Mouse (Mus musculus): ENCODE results near the gene Wnt16. TPM values are rescaled to one million over a fixed set of nuclear protein-coding genes. Genes with fewer than 3 reads are reported as not detected.
"Not testable (repeated sequence)": the region's sequence is repeated elsewhere in the genome, so short reads cannot be mapped to it uniquely, and the experiment has no call there.

Wnt16 gene
- polyA plus RNA-seq (2016; fragmentation: Nextera tagmentation; extraction: Ambion mirVana), result 1.2 TPM in 2 replicates

DNA sequence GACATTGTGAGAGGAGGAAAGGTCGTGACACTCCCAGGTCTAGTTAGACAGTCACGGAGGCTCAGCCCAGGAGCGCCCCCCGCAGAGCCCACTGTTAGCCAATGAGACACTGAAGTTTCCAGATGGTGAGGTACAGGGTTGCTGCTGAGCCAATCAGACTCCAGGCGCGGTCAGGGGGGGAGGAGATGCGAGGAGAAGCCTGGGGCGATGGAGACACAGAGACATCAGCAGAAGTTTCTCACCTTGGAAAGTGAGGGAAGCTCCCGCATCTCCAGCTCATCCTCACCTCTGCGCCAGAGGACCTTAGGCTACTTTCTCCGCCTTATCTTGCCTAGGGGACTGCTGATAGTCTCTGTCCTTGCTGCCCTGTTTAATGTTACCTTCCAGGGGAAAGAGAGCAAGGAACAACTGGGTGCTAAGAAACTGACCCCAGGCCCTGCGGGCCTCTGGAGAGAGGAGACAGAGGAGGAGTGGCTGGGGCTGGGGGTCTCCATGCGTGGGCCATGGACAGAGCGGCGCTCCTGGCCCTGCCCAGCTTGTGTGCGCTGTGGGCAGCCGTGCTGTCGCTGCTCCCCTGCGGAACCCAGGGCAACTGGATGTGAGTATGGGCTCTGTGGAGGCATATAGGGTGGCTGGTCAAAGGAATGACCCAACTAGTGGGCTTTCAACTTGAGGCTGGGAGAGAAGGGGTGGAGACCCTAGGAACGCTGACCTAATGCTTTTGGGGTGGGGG is at the start of gene Wnt16:
Gene Wnt16, plus strand, starts transcription at position 224 of the 733 bp plus-strand sequence.
- under 1% methylated on average over 20 of the region's 20 CpGs for WGBS
- peaks cover 47% of the 10 kb centered on the region for H3K27me3 ChIP-seq
- peaks cover 17% of the 10 kb centered on the region for H3K4me1 ChIP-seq (replicated peaks)
- peak within 1 kb of the TSS; percentile 35 for H3K9ac ChIP-seq (replicated peaks)
- peak within 1 kb of the TSS; percentile 77 for H3K4me2 ChIP-seq
- H3K4me3 ChIP-seq (replicated peaks), result peak within 1 kb of the TSS; percentile 45
- no peak within 1 kb of the TSS for H3K27ac ChIP-seq
- H3K9me3 ChIP-seq, result no peaks in the 10 kb centered on the region
- ATAC-seq (ENCODE audit: insufficient number of reproducible peaks, insufficient read depth, low FRiP score, low TSS enrichment, low read depth), result peak; percentile 63
- H3K36me3 ChIP-seq, result no peaks in the 10 kb centered on the region

DNA sequence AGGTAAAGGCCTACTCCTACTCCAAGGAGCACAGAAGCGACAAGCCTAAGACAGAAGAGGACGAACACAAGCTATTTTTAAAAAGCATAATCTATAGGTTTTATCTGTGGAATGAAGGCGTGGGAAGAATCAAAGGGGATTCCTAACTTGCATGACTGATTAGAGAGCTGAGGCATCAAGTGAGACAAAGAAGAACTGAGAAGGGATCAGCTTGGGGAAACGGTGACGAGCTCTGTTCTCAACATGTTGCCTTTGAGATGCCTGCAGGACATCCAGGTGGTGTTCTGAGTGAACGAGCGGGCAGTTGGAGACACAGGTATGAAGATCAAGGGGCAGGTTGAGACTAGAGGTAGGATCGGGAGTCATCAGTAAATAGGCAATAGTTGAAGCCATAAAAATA is 44.7 kb upstream of the Wnt16 start:
- WGBS, result 81% methylated on average over 8 of the region's 8 CpGs
- H3K4me2 ChIP-seq, result no peak overlapping the region
- H3K36me3 ChIP-seq, result peaks cover 46% of the 10 kb centered on the region
- ATAC-seq (ENCODE audit: insufficient number of reproducible peaks, insufficient read depth, low FRiP score, low TSS enrichment, low read depth), result no peak
- no peak overlapping the region for H3K27ac ChIP-seq
- no peak overlapping the region for H3K9ac ChIP-seq (replicated peaks)
- H3K27me3 ChIP-seq, result no peaks in the 10 kb centered on the region
- no peaks in the 10 kb centered on the region for H3K9me3 ChIP-seq
- H3K4me1 ChIP-seq (replicated peaks), result no peaks in the 10 kb centered on the region
- no peak overlapping the region for H3K4me3 ChIP-seq (replicated peaks)

DNA sequence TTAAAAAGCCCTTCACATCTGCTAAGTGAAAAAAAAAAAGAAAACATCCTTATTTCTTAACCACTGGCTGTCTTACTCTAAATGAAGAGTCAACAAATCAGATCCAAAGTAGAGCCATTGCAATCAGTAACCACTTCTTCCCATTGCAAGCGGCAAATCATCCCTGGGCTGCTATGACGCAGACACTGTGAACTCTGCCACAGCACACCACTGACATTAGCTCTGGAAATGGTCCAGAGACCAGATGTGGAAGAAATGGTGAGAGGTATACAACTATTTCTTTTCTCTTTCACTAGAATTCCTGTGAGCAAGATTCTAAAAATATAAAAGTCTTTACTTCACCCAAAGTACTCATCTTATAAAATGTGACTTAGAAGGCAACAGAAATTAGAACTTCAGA is 41.3 kb upstream of the Wnt16 start:
- 92% methylated on average over 2 of the region's 2 CpGs for WGBS
- H3K4me1 ChIP-seq (replicated peaks), result no peaks in the 10 kb centered on the region

DNA sequence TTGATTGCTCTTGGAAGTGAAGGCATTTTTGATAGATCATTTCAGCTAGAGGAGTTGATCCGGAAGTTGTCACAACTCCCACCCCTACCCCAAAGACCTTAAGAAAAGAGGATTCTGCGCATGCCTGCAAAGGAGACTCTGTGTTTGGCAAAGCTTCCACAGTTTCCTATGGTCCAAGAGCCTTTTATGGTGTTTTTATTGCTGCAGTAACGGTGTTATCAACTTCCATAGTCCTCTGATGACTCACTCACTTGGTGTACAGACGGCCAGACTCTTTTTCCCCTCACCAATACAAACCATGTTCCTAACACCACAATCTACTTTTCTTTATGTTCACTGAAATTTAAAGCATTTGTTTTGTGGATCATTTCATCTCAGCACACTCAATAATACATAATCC is 29.2 kb upstream of the Wnt16 start:
- no peak for ATAC-seq (ENCODE audit: insufficient number of reproducible peaks, insufficient read depth, low FRiP score, low TSS enrichment, low read depth)
- H3K4me1 ChIP-seq (replicated peaks), result no peaks in the 10 kb centered on the region
- no peak overlapping the region for H3K4me2 ChIP-seq
- H3K36me3 ChIP-seq, result peaks cover 10% of the 10 kb centered on the region; the same call in 1 of the 2 replicates
- no peak overlapping the region for H3K4me3 ChIP-seq (replicated peaks)
- H3K9me3 ChIP-seq, result no peaks in the 10 kb centered on the region
- no peak overlapping the region for H3K27ac ChIP-seq
- no peaks in the 10 kb centered on the region for H3K27me3 ChIP-seq
- 60% methylated on average over 4 of the region's 4 CpGs for WGBS
- H3K9ac ChIP-seq (replicated peaks), result no peak overlapping the region

More for the DNA sequence above, 41.3 kb upstream of the Wnt16 start:
- H3K9ac ChIP-seq (replicated peaks), result no peak overlapping the region
- H3K27ac ChIP-seq, result no peak overlapping the region
- H3K9me3 ChIP-seq, result no peaks in the 10 kb centered on the region
- no peak overlapping the region for H3K4me2 ChIP-seq
- H3K27me3 ChIP-seq, result no peaks in the 10 kb centered on the region
- peaks cover 20% of the 10 kb centered on the region for H3K36me3 ChIP-seq
- H3K4me3 ChIP-seq (replicated peaks), result no peak overlapping the region
- ATAC-seq (ENCODE audit: insufficient number of reproducible peaks, insufficient read depth, low FRiP score, low TSS enrichment, low read depth), result no peak

DNA sequence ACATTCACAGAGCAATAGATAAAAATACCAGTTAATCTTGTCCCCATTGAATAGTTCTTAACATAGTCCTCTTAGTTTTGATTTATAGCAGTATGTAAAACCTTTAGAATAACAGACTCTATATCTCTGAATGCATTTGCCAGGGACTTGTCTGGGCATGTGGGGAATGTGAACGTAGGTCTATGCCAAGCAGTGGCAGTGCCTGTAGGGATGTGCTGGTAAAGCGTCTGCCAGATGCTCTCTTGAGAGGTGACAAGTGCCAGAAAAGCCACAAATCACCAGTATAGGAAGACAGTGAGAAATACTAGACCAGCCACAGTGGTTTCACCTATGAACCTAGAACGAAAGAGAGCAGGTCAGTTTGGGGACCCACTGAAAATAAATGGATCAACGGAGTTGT is 25.5 kb upstream of the Wnt16 start:
- no peaks in the 10 kb centered on the region for H3K36me3 ChIP-seq
- no peak overlapping the region for H3K4me2 ChIP-seq
- H3K9me3 ChIP-seq, result no peaks in the 10 kb centered on the region
- H3K27me3 ChIP-seq, result no peaks in the 10 kb centered on the region
- H3K27ac ChIP-seq, result no peak overlapping the region
- no peak overlapping the region for H3K4me3 ChIP-seq (replicated peaks)
- no peaks in the 10 kb centered on the region; the same call in 1 of the 2 replicates for H3K4me1 ChIP-seq (replicated peaks)
- ATAC-seq (ENCODE audit: insufficient number of reproducible peaks, insufficient read depth, low FRiP score, low TSS enrichment, low read depth), result no peak
- 60% methylated on average over 4 of the region's 4 CpGs for WGBS
- H3K9ac ChIP-seq (replicated peaks), result no peak overlapping the region

DNA sequence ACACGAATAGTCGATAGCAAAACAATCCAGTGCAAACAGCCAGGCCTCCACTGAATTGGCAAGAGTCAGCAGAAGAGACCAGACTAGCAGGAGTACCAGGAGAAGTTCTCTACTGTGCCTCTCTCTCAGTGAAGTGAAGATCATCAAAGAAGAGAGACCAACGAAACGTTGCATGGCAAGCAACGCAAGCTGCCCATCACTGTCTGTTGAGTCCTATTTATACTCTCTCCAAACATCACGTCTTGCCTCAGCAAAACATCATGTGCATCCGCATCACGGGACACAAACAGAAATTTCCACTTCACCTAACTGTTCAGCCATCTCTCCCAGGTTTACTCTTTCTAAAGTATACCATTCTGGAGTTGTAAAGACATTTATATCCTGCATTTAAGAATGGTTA is 23.9 kb upstream of the Wnt16 start:
- H3K4me1 ChIP-seq (replicated peaks); H3K27me3 ChIP-seq; H3K9me3 ChIP-seq; H3K4me2 ChIP-seq; H3K4me3 ChIP-seq (replicated peaks); H3K27ac ChIP-seq; ATAC-seq (ENCODE audit: insufficient number of reproducible peaks, insufficient read depth, low FRiP score, low TSS enrichment, low read depth); H3K9ac ChIP-seq (replicated peaks); H3K36me3 ChIP-seq: not testable (repeated sequence)
- 92% methylated on average over 8 of the region's 8 CpGs for WGBS

DNA sequence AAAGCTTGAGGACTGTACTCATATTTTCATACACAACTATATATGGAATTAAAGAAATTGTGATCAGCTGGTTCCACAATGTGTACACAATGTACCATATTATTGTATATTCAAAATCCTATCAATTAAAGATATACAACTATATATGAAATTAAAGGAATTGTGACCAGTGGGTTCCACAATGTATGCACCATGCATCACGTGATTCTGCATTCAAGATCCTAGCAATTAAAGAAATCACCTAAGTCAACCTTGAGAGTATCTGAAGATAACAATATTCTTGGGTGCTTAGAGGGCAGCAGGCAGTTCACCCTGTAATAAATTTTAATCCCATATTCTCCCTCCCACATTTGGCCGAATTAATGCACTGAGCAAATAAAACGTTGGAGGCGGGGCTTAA is 22.0 kb upstream of the Wnt16 start:
- no peak overlapping the region for H3K4me2 ChIP-seq
- H3K4me3 ChIP-seq (replicated peaks), result no peak overlapping the region
- no peak overlapping the region for H3K9ac ChIP-seq (replicated peaks)
- ATAC-seq (ENCODE audit: insufficient number of reproducible peaks, insufficient read depth, low FRiP score, low TSS enrichment, low read depth), result no peak
- no peak overlapping the region for H3K27ac ChIP-seq
- WGBS, result 78% methylated on average over 4 of the region's 4 CpGs
- no peaks in the 10 kb centered on the region for H3K9me3 ChIP-seq
- no peaks in the 10 kb centered on the region for H3K27me3 ChIP-seq
- H3K4me1 ChIP-seq (replicated peaks), result no peaks in the 10 kb centered on the region; the same call in 1 of the 2 replicates
- no peaks in the 10 kb centered on the region for H3K36me3 ChIP-seq

DNA sequence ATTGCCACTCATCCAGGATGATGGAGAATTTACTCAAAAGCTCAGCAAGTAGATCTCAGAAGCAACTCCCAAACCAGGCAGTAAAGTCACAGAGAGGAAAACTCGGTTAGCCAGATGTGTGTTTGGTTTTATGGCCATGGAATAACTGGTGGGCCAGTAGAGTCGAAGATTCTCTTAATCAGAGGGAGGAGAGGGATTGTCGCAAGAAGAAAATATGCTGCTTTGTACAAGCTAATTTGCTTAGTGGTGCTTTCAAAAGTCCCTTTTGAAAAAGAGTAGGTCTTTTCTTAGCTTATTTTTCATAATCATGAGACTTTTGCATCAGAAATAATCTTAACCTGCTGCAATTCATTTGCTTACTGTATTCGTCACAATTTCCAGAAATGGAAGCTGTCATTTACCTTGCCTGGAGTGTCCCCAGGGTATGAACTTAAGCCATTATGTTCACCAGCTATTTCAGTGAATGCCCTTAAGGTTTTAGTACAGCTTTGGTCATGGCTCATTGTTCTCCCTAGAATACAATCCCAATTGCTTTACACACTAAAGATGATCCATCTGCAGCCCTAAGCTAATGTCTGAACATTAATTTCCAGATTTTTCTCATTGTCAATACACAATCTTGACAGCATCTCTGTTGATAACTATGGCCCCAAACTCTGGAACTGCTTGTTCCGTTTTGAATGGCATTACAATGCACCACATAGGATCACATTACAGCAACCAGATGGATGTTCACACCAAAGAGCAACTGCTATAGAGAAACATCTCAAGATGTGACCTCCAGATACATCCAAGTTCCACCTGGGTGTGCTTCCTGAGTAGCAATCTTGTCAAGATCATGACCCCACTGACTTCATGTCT is 20.0 kb upstream of the Wnt16 start:
- Histone ChIP-seq H3K4me2 (no peak overlapping the region), H3K36me3 (no peaks in the 10 kb centered on the region), H3K27me3 (no peaks in the 10 kb centered on the region), H3K27ac (no peak overlapping the region), H3K9ac (replicated peaks) (no peak overlapping the region), H3K4me1 (replicated peaks) (no peaks in the 10 kb centered on the region; the same call in 1 of the 2 replicates), H3K9me3 (no peaks in the 10 kb centered on the region), H3K4me3 (replicated peaks) (no peak overlapping the region)
- 64% methylated on average over 5 of the region's 5 CpGs for WGBS
- ATAC-seq (ENCODE audit: insufficient number of reproducible peaks, insufficient read depth, low FRiP score, low TSS enrichment, low read depth), result no peak

DNA sequence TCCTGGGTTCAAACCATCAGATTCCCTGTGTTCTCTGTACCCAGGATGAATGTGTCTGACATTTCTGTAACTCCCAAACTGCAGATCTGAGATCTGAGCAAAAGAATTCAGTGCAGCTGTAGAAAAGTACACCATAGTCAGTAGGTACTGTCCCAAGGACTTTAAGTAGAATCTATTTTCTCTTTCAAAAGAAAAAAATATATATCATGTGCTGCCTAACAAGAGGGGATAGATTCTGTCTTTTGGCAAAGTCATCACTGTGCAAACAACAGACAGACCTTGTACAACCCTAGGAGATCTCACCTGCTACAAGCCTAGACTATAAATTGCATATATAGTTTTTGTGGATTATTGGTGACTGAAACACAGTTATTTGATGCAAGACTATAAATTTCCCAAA is 19.4 kb upstream of the Wnt16 start:
- ATAC-seq (ENCODE audit: insufficient number of reproducible peaks, insufficient read depth, low FRiP score, low TSS enrichment, low read depth), result no peak
- no peak overlapping the region for H3K4me2 ChIP-seq
- no peak overlapping the region for H3K9ac ChIP-seq (replicated peaks)
- no peaks in the 10 kb centered on the region for H3K9me3 ChIP-seq
- no peaks in the 10 kb centered on the region for H3K27me3 ChIP-seq
- H3K4me3 ChIP-seq (replicated peaks), result no peak overlapping the region
- H3K27ac ChIP-seq, result no peak overlapping the region
- no peaks in the 10 kb centered on the region; the same call in 1 of the 2 replicates for H3K4me1 ChIP-seq (replicated peaks)
- no peaks in the 10 kb centered on the region for H3K36me3 ChIP-seq

DNA sequence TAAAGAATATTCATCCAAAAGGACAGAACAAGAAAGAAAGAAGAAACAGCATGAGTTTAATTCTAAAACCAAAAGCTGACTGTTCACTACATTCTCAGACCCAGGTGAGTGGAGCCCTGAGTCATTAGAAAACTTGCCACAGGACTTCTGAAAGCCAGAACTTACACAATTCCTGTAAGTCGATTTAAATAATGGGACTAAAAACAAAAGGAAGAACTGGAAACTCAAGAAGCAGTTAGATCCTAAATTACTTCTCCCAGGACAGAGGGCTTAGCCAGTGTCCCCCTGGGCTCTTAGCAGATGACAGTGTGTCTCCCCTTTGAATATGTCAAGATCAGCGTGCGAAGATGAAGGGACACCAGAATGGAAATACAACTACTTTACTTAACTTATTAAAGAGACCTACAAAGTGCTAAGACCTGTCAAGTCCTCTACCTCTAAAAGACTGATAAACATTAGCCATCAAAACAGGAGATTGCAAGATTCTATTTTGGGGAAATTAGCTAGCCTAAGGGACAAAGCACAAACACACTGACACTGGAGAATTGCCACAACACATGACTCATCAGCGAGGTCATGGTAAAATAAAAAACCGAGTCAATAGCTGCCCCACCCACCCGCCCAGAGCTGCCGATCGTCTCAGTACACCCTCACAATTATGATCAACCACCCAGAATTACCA is 18.0 kb upstream of the Wnt16 start:
- Histone ChIP-seq H3K4me3 (replicated peaks) (no peak overlapping the region), H3K27me3 (no peaks in the 10 kb centered on the region), H3K36me3 (no peaks in the 10 kb centered on the region), H3K4me2 (no peak overlapping the region), H3K9ac (replicated peaks) (no peak overlapping the region), H3K4me1 (replicated peaks) (no peaks in the 10 kb centered on the region; the same call in 1 of the 2 replicates), H3K27ac (no peak overlapping the region), H3K9me3 (no peaks in the 10 kb centered on the region)
- ATAC-seq (ENCODE audit: insufficient number of reproducible peaks, insufficient read depth, low FRiP score, low TSS enrichment, low read depth), result no peak
- 79% methylated on average over 8 of the region's 8 CpGs for WGBS

DNA sequence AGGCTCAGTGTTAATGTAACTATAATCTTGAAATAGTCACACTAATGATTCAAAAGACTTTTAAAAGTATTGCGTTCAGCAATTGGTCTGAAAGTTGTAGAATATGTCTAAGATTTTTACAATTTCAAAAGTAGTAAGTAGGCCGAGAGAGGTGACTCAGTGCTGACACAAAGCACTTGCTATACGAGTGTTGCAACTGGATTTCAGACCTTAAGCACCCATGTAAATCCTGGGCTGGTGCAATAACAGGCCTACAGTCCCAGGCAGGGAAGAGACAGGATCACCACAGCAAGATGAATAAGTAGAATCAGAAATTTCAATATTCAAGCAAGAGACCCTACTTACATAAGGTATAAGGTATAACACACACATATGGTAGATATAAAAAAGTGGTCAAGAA is 10.1 kb upstream of the Wnt16 start:
- Histone ChIP-seq H3K9me3 (no peaks in the 10 kb centered on the region), H3K4me3 (replicated peaks) (no peak overlapping the region), H3K4me2 (no peak overlapping the region), H3K36me3 (no peaks in the 10 kb centered on the region), H3K27ac (no peak overlapping the region), H3K4me1 (replicated peaks) (peaks cover 34% of the 10 kb centered on the region), H3K9ac (replicated peaks) (no peak overlapping the region), H3K27me3 (peaks cover 3% of the 10 kb centered on the region; the same call in 1 of the 2 replicates)
- ATAC-seq (ENCODE audit: insufficient number of reproducible peaks, insufficient read depth, low FRiP score, low TSS enrichment, low read depth), result no peak
- 92% methylated on average over 3 of the region's 3 CpGs for WGBS

Measured in limb, embryonic 12.5 days (tissue).